Mouse (Mus musculus) thymus, postnatal 4 days (tissue): ENCODE results near the gene Zfp654.

Source experiments
- DNase-seq: peaks from one replicate; pipeline ENCODE4 v3.0.0; 2021

Zfp654 gene

GRCm38 (mm10) chr16:64758561-64759244, 92.7 kb downstream of the Zfp654 start:
- DNase-seq, result peak; percentile 26

GRCm38 (mm10) chr16:64757666-64758400, 93.6 kb downstream of the Zfp654 start:
- peak; percentile 37 for DNase-seq

DNA sequence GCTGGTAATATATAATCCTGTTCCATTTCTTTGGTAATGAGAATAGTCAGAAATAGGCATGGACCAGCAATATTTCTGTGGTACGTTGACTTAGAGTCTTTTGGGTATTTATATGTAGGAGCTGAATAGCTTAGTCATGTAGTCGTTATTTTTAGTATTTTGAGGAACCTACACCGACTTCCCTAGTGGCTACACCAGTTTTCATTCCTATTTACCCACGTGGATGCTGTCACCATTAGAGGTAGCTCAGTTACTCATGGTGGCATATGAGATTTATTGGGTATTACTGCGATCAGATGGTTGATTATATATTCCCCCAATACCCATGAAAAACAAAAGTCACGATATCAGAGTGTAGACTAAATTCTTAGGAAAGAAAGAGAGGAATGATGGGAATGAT, 95.1 kb downstream of the Zfp654 start:
- no peak for DNase-seq

DNA sequence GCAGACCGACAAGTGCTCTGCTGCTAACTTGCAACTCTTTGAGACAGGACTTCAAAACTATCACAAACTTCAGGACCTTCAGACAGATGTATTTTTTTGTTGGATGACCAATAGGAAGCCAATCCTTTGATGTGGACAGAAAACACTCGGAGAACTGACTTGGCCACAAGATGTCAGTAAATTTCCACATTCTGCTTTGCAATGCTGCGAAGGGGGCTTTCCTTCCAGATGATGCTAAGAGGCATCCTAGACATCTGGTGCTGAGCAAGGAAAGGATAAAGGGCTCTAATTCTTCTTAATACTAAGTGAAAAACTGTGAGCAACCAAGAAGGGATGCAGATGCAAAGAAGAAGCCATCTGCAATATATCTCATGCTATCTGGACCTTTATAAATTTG, 96.7 kb downstream of the Zfp654 start:
- DNase-seq, result no peak

- DNase-seq, result no peak
Observed at GRCm38 (mm10) chr16:64753990-64754742, 97.3 kb downstream of the Zfp654 start.

- DNase-seq, result peak; percentile 84
Observed at GRCm38 (mm10) chr16:64748237-64748636, 103.2 kb downstream of the Zfp654 start.

- no peak for DNase-seq
Observed at GRCm38 (mm10) chr16:64745089-64745488, 106.4 kb downstream of the Zfp654 start.

- no peak for DNase-seq
Observed at GRCm38 (mm10) chr16:64737289-64737688, 114.2 kb downstream of the Zfp654 start.
